Mouse (Mus musculus) urinary bladder, postnatal 4 days (tissue): ENCODE data around the gene Sumo2.
"Not testable (repeated sequence)": the region's sequence is repeated elsewhere in the genome, so short reads cannot be mapped to it uniquely, and the experiment has no call there.

ENCODE experiments used
- DNase-seq, 2 experiments: peaks; one replicate each; pipeline ENCODE4 v3.0.0; 2021 to 2022; ENCODE audit warnings: low spot score in 2 of 2

Gene Sumo2

DNA sequence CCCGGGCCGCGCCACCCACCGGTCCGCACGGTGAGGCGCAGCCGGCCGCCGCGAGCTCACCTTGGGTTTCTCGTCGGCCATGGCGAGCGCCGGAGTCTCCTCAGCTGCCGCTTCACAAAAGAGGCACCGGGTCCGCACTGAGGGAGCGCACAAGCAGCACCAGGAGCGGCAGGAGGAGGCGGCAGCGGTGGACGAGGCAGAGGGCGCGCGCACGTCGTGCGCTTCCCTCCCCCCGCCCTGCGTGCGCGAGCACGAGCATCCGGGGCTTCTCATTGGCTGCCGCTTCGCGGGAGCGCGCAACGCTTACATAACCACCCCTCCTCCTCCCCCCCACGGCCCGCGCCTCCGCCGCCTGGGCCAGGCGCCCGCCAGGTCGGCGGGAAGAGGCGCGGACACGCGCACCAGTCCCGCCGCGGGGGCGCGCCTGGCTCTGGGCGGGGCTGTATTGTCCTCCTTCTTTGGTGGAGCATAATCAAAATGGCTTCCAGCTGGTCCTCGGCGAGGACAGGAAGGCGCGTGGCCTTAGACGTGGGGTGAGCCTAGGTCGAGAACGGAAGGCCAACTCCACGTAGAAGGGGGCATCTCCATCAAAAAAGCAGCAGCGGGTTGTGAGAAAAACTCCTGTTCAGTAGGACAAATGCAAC is at the start of gene Sumo2:
TSS of gene Sumo2 (minus strand) at position 239 of the 644 bp plus-strand sequence.
- peak; percentile 99 for DNase-seq

DNA sequence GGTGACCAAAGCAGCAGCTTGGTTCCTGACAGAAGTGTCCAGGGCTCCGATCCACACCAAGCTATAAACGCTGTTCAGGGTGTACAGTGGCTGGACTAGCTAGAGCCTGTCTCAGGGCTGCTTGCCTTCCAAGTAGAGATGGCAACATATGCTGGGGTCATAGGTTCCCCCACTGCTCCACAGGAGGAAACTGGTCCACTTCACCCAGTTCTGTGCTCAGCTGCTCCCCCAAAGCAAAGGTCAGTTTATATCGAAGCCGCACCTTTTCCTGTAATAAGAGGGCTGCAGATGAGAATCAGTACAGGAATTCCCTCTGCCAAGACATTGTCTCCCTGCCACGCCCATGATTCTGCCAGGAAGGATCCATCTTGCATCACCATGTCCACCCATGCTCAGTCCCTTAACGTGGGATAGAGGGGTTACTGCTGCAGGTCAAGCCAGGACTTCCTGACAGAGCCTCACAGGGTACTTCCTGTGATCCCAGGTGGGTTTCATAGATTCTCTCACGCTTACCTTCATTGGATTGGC is 49.6 kb upstream of the Sumo2 start:
- DNase-seq, result no peak

DNA sequence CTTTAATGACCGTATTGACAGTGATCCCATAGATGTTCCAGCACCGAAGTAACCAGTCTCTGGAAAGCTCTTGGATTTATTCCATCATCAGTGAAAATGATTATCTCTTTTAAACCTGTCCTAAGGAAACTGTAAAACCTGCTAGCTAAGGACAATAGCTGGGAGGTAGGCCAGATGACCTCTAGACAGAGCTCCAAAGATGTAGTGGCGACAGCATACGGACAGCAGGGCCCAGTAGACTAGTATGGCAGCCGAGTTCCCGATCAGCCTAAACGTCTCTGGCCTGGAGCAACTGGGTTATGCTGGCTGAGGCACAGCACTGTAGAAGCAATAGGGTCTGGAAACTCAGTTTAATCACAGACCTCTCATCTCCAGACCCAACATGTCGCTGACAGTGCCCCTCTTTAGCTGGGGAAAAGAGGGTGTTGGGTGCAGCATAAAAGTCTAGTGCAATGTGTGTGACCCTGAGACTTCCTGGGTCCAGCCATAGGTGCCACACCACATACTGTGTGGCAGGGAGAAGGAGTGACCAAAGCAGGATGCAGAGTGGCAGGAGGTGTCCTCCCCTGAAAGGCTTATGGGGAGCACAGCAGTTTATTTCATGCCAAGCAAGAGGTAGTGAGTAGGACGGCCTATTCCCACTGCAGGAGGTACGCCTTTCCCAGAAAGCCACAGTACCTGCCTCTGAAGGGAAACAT is 48.4 kb upstream of the Sumo2 start:
- no peak for DNase-seq

DNA sequence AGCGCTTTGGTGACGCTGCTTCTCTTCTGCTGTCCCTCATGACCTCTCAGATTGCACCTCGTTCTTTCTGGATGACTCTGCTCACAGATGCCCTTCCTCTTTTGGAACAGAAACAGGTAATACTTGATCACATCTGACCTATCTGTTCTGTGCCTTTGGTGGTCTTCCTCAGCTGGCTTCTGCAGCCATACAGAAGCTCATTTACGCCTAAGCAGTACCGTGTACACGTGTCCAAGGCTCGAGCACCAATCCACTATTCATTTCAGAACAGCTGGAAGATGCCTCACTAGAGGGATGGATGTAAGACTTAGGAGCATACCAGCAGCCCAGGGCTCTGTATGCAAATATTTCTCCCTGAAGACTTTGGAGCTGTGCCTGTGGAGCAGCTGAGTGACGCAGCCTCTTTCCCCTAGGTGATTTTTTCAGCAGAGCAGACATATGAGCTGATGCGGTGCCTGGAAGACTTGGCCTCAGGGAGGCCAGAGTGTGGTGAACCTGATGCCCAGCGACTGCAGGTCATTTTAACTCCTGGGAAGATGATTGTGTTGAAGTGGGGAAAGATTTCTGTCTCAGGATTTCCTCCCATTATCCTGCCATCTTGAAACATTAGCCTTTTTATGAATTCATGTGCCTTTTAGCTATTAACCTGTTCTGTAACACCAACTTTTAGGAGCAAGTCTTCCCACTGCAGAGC is 47.0 kb upstream of the Sumo2 start:
- no peak for DNase-seq

DNA sequence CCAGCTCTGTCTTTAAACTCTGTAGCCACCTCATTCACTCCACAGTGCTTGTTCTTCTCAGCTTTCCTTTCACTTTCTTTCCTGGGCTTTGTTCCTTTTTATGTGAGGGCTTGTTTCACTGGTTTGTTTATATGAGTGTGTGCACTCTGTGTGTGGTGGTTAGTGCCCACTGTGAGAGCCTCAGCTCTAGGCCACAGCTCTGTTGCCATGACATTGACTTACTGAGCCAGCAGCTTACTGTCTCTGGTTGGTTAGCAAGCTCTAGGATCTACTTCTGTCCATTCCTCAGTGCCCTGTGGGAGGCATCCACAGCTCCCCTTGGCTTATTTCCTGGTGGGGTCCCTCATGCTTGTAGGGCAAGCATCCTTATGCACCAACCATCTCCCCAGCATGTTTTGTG is 43.0 kb upstream of the Sumo2 start:
- no peak for DNase-seq

DNA sequence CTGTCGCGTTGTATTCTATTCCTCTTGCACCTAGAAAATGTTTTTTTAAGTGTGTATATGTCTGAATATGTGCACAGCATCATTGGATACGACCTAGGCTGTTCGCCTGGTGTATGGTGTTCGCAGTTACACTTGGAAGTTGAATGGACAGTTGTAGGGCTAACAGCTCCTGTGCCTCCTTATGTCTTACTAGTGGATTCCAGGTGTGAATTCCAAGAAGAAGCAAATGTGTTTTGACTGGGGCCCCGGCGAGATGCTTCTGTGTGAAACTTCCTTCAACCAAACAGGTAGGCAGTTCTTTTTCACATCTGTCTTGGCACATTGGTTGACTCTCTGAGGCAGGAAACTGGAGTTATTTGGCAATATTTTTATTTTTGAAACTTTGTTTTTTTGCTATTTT is 28.9 kb upstream of the Sumo2 start:
- DNase-seq, result no peak

DNA sequence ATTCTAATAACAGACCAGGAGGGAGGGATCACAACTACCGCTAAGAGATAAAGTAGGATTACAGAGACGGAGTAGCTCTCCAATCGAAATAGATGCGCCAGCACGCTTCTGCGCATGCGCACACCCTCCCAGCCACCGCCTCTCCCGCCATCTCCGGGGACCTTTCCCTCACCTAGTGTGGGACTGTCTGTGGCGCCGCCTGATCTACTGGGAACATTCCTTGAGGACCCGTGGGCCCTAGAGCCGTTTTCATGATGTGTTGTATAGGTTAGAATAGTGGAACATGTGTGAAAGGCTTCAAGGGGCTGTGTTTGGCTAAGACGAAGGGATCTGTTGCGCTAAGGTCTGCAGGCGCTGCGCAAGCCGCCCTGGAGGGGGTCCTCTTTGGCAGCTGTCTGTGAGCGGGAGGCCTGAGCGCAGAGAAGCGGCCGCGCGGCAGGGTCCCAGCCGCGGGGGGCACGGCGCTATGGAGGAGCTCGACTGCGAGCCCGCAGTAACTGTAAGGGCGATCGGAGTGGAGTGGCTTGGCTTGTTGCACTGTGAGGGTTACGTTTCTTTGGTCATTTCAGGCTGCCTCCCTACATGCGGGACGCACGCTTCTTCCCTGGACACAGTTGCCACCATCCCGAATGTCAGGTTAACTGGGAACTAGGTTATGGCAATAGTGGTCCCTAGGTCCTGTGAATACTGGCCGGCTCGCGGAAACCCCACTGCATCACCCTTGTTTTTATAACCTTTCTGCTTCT is 28.2 kb upstream of the Sumo2 start, which contains the start of gene Nup85:
TSS of gene Nup85 (plus strand) at position 371 of the 746 bp plus-strand sequence.
- peak; percentile 95 to 99 for DNase-seq

DNA sequence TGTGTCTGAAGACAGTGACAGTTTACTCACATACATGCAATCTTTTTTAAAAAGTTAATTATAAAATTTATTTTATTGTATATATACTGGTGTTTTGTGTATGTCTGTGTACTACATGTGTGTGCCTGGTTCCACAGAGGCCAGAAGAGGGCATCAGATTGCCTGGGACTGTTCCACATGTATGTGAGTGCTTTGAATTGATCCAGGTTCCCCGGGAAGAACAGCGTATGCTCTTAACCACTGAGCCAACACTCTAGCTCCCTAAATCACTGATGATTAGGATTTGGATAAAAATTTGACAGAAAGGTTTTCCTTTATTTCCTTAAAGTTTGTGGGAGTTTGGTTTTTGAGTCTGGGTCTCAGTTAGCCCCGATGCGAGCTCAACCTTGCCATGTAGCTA is 27.3 kb upstream of the Sumo2 start:
- DNase-seq, result no peak

DNA sequence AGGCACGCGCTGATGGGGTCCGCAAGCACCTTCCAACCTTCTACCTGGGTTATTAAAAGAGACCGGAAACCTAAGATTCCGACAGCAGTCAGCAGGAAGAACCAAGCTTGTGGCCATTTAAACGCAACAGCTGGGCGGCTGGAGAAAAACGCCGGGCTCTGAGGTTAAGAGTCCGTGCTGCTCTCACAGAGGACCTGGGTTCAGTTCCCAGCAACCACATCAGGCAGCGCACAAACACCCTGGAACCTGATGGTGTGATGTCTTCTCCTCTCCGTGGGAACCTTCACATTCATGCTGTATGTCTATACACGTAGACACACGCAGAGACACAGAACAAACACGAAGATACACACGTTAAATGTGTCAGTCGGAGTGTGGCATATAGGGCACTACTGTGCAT is 19.6 kb upstream of the Sumo2 start:
- no peak for DNase-seq

DNA sequence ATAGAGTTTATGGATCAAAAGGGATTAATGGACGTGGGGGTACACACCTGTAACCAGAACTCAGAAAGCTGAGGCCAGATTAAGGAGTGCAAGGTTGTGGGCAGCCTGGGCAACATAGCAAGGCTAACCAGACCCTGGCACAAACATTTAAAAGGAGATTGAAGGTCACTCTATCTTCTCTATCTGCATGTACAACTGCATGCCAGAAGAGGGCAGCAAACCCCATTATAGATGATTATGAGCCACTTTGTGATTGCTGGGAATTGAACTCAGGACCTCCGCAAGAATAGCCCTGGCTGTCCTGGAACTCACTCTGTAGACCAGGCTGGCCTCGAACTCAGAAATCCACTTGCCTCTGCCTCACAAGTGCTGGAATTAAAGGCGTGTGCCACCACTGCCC is 16.7 kb upstream of the Sumo2 start:
- no peak for DNase-seq

DNA sequence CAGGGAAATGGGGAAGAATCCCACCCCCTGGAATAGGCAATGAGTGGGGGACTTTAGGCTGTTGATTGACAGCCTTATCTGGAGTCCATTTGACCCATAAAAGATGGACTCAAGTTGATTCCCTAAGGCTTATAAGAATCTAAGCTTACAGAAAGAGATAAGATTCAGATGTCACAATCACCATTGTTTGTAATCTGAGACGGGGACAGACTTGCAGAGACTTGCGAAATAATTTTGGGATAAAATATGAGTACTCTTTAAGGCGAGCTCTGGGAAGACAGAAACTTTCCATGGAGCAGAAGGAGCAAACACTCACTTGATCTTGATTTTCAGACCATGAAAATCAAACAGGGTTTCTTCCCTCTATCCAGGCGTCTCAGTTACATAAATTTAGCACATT is 7.5 kb upstream of the Sumo2 start:
- no peak for DNase-seq

DNA sequence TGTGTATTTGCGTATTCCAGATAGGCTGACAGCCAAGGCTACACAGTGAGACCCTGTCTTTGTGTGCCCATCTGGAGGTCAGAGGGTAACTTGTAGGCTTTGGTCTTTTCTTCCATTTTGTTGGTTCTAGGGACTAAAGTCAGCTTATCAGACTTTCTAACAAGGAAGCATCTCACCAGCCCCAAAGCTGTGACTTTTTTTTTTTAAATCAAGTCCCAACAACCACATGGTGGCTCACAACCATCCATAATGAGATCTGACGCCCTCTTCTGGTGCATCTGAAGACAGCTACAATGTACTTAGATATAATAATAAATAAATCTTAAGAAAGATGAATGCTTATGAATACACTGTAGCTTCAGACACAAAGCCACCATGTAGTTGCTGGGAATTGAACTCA is 2.0 kb upstream of the Sumo2 start:
- DNase-seq, result no peak

DNA sequence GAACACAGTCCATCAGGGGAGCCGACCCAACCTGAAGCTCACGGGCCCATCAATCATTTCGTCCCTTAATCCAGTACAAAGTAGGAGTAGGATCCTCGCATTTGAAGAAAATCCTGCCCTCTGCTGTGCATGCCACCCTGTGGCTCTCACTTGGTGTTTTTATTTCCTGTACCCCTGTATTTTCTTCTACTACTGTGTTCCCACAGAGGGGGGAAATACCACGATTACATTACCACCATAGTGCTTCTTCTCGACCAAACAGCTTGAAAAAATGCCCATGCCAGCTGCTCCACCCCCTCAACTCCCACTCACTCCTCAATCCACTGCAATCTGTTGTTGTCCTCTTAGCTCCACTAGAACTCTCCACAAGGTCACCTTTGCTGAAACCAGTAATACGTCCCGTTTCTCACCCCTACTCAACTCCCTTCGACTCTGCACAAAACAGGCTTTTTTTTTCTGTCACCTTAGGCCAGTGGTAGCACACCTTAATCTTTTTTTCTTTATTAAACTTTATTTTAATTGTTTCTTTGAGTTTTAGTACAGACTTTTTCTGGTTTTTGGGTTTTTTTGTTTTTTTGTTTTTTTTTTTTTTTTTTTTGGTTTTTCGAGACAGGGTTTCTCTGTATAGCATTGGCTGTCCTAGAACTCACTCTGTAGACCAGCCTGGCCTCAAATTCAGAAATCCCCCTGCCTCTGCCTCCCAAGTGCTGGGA is 936 bp upstream of the Sumo2 start:
- no peak for DNase-seq

DNA sequence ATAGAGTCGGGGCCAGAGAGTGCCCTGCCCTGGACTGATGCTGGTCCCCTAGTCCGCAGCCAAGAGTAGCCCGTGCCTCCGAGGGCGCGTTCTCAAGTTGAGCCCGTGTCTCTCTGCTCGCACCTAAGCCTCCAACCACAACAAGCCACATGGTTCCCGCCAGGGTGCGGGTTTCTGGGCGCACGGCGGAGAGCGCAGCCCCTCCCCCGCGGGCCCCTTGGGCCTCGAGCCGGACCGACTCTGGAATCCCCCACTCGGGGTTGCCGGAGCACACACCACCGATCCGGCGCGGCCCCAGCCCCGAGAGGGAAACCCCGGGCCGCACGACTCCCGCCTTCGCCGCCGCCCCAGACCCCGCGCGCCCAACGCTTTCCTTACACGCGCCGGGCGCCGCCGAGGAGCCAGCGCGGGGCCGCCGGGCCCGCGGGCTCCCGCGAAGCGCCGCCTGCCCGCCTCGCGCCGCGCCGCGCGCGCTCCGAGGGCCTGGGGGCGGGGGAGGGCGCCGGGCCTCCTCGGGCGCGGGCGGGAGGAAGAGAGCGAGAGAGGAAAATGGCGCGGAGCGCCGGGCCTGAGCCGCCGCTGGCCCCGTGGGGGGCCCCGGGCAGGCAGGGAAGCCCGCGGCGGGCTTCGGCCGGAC is 557 bp downstream of the Sumo2 start:
- DNase-seq, result peak; percentile 64 to 70

DNA sequence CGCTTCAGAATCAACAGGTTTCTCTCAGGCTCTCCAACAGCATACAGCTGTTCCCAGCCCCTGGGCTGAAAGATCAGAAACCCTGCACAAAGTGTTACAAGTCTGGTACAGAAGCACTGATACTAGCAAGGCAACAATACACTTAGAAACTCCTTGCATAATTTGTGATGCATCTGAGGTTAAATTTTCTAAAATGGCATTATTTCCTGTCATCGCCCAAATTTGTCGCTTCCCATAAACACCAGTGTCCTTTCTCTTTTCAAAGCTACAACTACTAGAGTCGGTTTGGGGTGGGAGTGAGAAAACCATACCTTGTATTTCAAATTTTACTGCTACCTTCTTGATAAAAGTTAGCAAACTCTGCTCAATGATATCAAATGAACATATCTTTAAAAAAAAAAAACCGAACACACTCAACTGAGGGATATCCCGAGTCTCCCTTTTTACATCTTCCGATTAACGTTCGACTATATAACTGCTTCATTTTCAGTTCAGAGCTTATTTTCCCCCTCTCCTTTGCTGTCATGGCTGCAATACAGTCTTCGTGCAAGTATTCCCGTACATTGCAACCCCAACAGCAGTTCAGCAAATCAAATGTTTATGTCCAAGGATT is 1.2 kb downstream of the Sumo2 start:
- DNase-seq, result no peak

DNA sequence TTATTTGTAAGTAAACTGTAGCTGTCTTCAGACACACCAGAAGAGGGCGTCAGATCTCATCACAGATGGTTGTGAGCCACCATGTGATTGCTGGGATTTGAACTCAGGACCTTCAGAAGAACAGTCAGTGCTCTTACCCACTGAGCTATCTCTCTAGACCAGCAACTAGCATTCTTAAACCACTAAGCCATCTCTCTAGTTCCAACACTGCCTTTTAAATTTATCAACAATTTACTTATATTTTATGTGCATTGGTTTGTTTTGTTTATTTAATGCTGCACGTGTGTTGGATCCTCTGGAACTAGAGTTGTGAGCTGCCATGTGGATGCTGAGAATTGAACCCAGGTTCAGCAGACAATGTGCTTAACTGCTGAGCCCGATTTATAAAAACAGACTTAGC is 9.6 kb downstream of the Sumo2 start:
- not testable (repeated sequence) for DNase-seq

DNA sequence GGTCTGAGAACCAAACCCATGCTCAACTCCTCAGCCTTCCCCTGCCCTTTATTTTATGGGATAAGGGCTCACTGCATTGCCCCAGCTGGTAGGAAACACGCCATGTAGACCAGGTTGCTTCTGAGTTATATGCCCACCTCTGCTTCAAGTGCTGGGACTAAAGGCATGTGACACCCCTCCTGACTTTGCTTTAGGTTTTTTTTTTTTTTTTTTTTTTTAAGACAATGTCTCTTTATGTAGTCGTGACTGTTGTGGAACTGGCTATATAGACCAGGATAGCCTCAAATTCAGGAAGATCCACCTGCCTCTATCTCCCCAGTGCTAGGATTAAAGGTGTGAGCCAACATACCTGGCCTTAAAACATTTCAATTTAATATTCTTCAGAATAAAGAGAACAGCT is 13.4 kb downstream of the Sumo2 start:
- DNase-seq, result no peak

DNA sequence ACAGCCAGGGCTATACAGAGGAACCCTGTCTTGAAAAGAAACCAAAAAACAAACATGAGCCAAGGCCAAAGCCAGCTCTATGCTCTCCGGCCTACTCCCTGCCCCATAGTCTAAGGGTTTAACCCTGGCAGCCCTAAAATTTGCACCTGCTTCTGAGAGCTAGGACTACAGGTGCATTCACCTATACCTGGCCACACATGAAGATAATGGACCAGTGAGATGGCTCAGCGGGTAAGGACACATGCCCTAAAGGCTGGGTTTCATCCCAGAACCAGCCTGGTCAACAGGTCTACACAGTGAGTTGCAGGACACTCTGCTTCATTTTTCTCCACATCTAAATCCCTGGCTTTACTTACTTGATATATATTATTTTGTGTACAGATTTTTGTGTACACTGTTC is 13.8 kb downstream of the Sumo2 start:
- no peak for DNase-seq

DNA sequence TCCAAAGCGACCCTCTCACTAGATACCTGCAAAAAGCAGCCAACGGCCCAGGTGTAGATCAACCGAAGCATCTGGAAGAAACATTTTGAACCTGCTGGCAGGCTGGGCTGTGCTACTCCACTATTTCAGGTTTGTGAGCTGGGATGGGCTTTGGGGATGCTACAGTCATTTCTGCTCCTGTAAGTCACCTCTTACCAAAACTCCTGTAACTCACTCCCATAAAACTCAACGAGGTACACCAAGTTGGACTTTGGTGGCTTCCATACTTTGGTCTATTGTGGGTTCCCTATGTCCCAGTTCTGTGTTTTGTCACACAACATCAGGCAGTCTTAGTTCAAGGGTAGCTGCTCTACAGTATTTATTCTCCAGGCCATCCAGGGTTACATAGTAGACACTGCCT is 15.0 kb downstream of the Sumo2 start:
- no peak for DNase-seq

DNA sequence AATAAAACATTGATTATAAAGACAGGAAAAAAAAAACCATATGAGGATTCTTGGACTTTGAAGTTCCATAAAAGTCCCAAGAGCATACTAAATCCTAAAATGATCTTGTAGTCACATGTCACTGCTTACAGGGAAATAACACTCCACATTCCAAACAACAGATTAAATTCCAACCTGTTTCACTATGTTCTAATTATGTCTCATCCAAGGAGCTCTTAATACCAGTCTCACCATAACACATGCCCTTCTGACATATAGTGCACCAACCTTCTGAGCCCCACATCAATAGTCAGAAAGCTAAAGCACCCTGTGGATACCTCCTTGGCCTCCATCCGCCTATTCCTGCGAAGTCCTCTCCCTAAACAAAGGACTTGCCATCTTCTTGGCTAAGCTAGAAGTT is 15.9 kb downstream of the Sumo2 start:
- no peak for DNase-seq

DNA sequence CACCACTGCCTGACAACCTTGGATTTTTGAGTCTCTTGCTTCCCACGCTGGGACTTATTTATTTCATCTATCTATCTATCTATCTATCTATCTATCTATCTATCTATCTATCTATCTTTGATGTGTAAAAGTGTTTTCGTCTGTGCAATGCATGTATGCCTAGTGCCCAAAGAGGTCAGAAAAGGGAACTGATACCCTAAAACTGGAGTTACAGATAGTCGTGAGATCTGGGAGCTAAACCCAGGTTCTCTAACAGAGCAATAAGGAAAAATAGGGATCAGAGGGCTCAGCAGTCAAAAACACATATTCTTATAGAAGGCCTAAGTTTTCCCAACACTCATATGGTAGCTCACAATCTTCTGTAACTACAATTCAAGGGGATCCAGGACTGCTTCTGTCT is 16.5 kb downstream of the Sumo2 start:
- DNase-seq, result no peak
